Mouse (Mus musculus) testis, adult 2 months (tissue): Measurements from ENCODE around the gene Pde4dip.

Experiments
- CTCF ChIP-seq: fragments of 200-500 bp; IDR thresholded peaks from 2 replicates; pipeline ENCODE4 v1.5.1; 2012; ENCODE audit warnings: low read depth, mild to moderate bottlenecking, inconsistent platforms, low read length, moderate library complexity; ENCODE audit not compliant: control insufficient read depth, insufficient read depth, insufficient replicate concordance
- POLR2A ChIP-seq: fragments of 200-500 bp; IDR thresholded peaks from 2 replicates; pipeline ENCODE4 v1.6.1; 2012; ENCODE audit warnings: low read depth, mild to moderate bottlenecking, inconsistent platforms, low read length, moderate library complexity; ENCODE audit not compliant: control insufficient read depth

DNA sequence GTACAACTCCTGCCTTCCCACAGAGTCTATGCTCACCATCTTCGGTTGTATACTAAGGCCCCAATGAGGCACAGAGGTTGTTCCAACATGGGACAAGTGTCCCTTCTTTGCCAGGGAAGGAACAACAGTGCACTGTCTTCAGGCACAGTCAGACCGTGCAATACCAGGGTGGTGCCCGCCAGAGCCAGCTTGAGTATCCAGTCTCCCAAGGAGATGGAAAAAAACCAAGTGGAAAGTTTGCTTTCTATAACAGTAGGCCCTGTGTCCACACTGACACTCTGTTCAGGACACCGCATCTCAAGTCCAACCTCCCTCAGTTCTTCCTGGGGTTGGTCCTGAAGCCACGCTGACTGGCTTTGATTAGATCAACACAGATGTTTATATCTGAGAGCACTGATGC is 87.8 kb downstream of the Pde4dip start:
- TF ChIP-seq POLR2A (no peak), CTCF (no peak)
